Mouse (Mus musculus) CH12.LX (cell line): ENCODE results near the gene Ntm. TPM values are rescaled to one million over a fixed set of nuclear protein-coding genes. Genes with fewer than 3 reads are reported as not detected.

Experiments
- DNase-seq: peaks from one replicate; pipeline ENCODE4 v3.0.0-alpha.2; 2013; ENCODE audit errors: extremely low read depth
- H3K27ac ChIP-seq: 2 replicates; pipeline ENCODE4 v1.5.1; 2012; ENCODE audit warnings: low read depth, mild to moderate bottlenecking, control low read depth, moderate library complexity; ENCODE audit not compliant: insufficient read depth
- H3K27me3 ChIP-seq: replicated peaks from 2 replicates; pipeline ENCODE3; 2012; ENCODE audit warnings: inconsistent platforms
- H3K36me3 ChIP-seq, 2 experiments: replicated peaks in 1 of 2; 2 replicates each; pipeline versions ENCODE3 to v1.6.1; 2012; ENCODE audit warnings: inconsistent platforms in 1 of 2, low read length in 1 of 2, mild to moderate bottlenecking in 1 of 2, mixed read lengths in 1 of 2, moderate library complexity in 1 of 2; ENCODE audit not compliant: control insufficient read depth in 1 of 2, insufficient read depth in 1 of 2
- H3K4me1 ChIP-seq, 2 experiments: 2 replicates each; pipeline ENCODE4 v1.6.1; 2012; ENCODE audit warnings: inconsistent platforms in 1 of 2, moderate library complexity in 1 of 2; ENCODE audit not compliant: insufficient read depth in 2 of 2, control insufficient read depth in 1 of 2
- H3K4me2 ChIP-seq: 2 replicates; pipeline ENCODE4 v1.6.1; 2012; ENCODE audit warnings: low read depth, mild to moderate bottlenecking, control low read depth; ENCODE audit not compliant: poor library complexity, insufficient read depth, severe bottlenecking
- H3K4me3 ChIP-seq, 3 experiments: fragments of 150-350 bp in 1 of 3; sonication (generic) in 1 of 3; replicated peaks in 1 of 3; 2 replicates each; pipeline versions ENCODE3 to v1.5.1; 2011 to 2012; ENCODE audit warnings: low read depth in 2 of 3, low read length in 2 of 3, mild to moderate bottlenecking in 2 of 3, moderate library complexity in 2 of 3, control low read depth in 1 of 3, improper control_type of control experiment in 1 of 3, inconsistent platforms in 1 of 3, mixed read lengths in 1 of 3; ENCODE audit not compliant: poor library complexity in 1 of 3
- H3K79me2 ChIP-seq: replicated peaks from 2 replicates; pipeline ENCODE4 v1.6.1; 2012; ENCODE audit warnings: mild to moderate bottlenecking, moderate library complexity; ENCODE audit not compliant: control insufficient read depth, poor library complexity, insufficient read depth, severe bottlenecking; ENCODE audit errors: extremely low read depth
- H3K9ac ChIP-seq: 2 replicates; pipeline ENCODE4 v1.6.1; 2012; ENCODE audit warnings: low read depth, mild to moderate bottlenecking, control low read depth, moderate library complexity; ENCODE audit not compliant: insufficient read depth
- H3K9me3 ChIP-seq: replicated peaks from 2 replicates; pipeline ENCODE3; 2012; ENCODE audit warnings: low read length, inconsistent platforms, mixed read lengths
- BHLHE40 ChIP-seq: IDR thresholded peaks from 2 replicates; pipeline ENCODE4 v1.6.1; 2011; ENCODE audit warnings: mild to moderate bottlenecking, low read depth, low read length, improper control_type of control experiment
- CHD1 ChIP-seq: IDR thresholded peaks from 2 replicates; pipeline ENCODE4 v1.6.1; 2012; ENCODE audit warnings: low read depth, low read length, improper control_type of control experiment, inconsistent platforms
- CTCF ChIP-seq, 2 experiments: IDR thresholded peaks in 1 of 2; conservative IDR thresholded peaks in 1 of 2; 2 replicates each; pipeline ENCODE4 v1.5.1; 2011 to 2012; ENCODE audit warnings: low read depth in 2 of 2, low read length in 2 of 2, improper control_type of control experiment in 1 of 2, inconsistent platforms in 1 of 2, mild to moderate bottlenecking in 1 of 2, moderate library complexity in 1 of 2
- E2F4 ChIP-seq: IDR thresholded peaks from 2 replicates; pipeline ENCODE4 v1.6.1; 2011; ENCODE audit warnings: low read depth, low read length, improper control_type of control experiment; ENCODE audit not compliant: insufficient replicate concordance
- EP300 ChIP-seq: IDR thresholded peaks from 2 replicates; pipeline ENCODE4 v1.6.1; 2011; ENCODE audit warnings: low read length, improper control_type of control experiment
- GABPA ChIP-seq: IDR thresholded peaks from 2 replicates; pipeline ENCODE4 v1.6.1; 2012; ENCODE audit warnings: low read depth, low read length, improper control_type of control experiment, inconsistent platforms; ENCODE audit not compliant: insufficient replicate concordance
- HCFC1 ChIP-seq: IDR thresholded peaks from 2 replicates; pipeline ENCODE4 v1.6.1; 2012; ENCODE audit warnings: low read depth, mild to moderate bottlenecking, inconsistent platforms, low read length, improper control_type of control experiment
- IRF4 ChIP-seq: IDR thresholded peaks from 2 replicates; pipeline ENCODE4 v1.6.1; 2014; ENCODE audit warnings: low read depth, mild to moderate bottlenecking, inconsistent platforms, low read length, improper control_type of control experiment
- KAT2A ChIP-seq: IDR thresholded peaks from 2 replicates; pipeline ENCODE4 v1.6.1; 2012; ENCODE audit warnings: low read length, improper control_type of control experiment, inconsistent platforms; ENCODE audit not compliant: insufficient replicate concordance
- MAFK ChIP-seq: IDR thresholded peaks from 2 replicates; pipeline ENCODE4 v1.6.1; 2011; ENCODE audit warnings: low read length, improper control_type of control experiment; ENCODE audit not compliant: insufficient replicate concordance
- MAZ ChIP-seq: IDR thresholded peaks from 2 replicates; pipeline ENCODE4 v1.6.1; 2012; ENCODE audit warnings: low read depth, mild to moderate bottlenecking, inconsistent platforms, low read length, improper control_type of control experiment, moderate library complexity
- MXI1 ChIP-seq: IDR thresholded peaks from 2 replicates; pipeline ENCODE4 v1.6.1; 2011; ENCODE audit warnings: mild to moderate bottlenecking, low read depth, low read length, improper control_type of control experiment
- MYC ChIP-seq: IDR thresholded peaks from 2 replicates; pipeline ENCODE4 v1.6.1; 2011; ENCODE audit warnings: low read depth, mild to moderate bottlenecking, improper control_type of control experiment, low read length
- NRF1 ChIP-seq: IDR thresholded peaks from 2 replicates; pipeline ENCODE4 v1.6.1; 2014; ENCODE audit warnings: low read depth, mild to moderate bottlenecking, inconsistent platforms, low read length, improper control_type of control experiment, moderate library complexity
- POLR2AphosphoS2 ChIP-seq: IDR thresholded peaks from 2 replicates; pipeline ENCODE4 v1.6.1; 2011; ENCODE audit warnings: low read depth, low read length, improper control_type of control experiment
- SIN3A ChIP-seq: IDR thresholded peaks from 2 replicates; pipeline ENCODE4 v1.6.1; 2012; ENCODE audit warnings: low read length, improper control_type of control experiment, inconsistent platforms
- SMC3 ChIP-seq: IDR thresholded peaks from 2 replicates; pipeline ENCODE4 v1.6.1; 2011; ENCODE audit warnings: low read depth, low read length, improper control_type of control experiment
- TBP ChIP-seq: conservative IDR thresholded peaks from 2 replicates; pipeline ENCODE4 v1.6.1; 2011; ENCODE audit warnings: low read depth, low read length, improper control_type of control experiment
- TCF12 ChIP-seq: IDR thresholded peaks from 2 replicates; pipeline ENCODE4 v1.6.1; 2014; ENCODE audit warnings: low read depth, mild to moderate bottlenecking, inconsistent platforms, low read length, improper control_type of control experiment
- USF1 ChIP-seq: IDR thresholded peaks from 2 replicates; pipeline ENCODE4 v1.6.1; 2014; ENCODE audit warnings: low read depth, mild to moderate bottlenecking, inconsistent platforms, low read length, improper control_type of control experiment
- ZC3H11A ChIP-seq: IDR thresholded peaks from 2 replicates; pipeline ENCODE4 v1.6.1; 2012; ENCODE audit warnings: low read depth, mild to moderate bottlenecking, inconsistent platforms, low read length, improper control_type of control experiment
- ZKSCAN1 ChIP-seq: IDR thresholded peaks from 2 replicates; pipeline ENCODE4 v1.6.1; 2012; ENCODE audit warnings: low read depth, inconsistent platforms, low read length, improper control_type of control experiment, borderline replicate concordance
- ZNF384 ChIP-seq: IDR thresholded peaks from 2 replicates; pipeline ENCODE4 v1.6.1; 2012; ENCODE audit warnings: low read depth, low read length, improper control_type of control experiment, inconsistent platforms
- dilution Hi-C: fragments of 300-500 bp; cut with MboI; formaldehyde crosslinking; loops from 2 replicates; pipeline ENCODE4 v1.14.3; 2020; ENCODE audit warnings: low sequenced_read_pairs; ENCODE audit not compliant: extremely low pct_unique_long_range_greater_than_20kb, extremely low pct_ligation_motif_present
- in situ Hi-C: fragments of 300-500 bp; cut with MboI; formaldehyde crosslinking; loops from 3 replicates; pipeline ENCODE4 v1.14.3; 2019; ENCODE audit warnings: low sequenced_read_pairs, low pct_ligation_motif_present, low pct_unique_long_range_greater_than_20kb, mixed read lengths
- polyA plus RNA-seq: library from polyadenylated mRNA; unstranded; fragments of >175 nt; gene quantifications from 2 replicates; pipeline ENCODE4 v1.2.1, GENCODE M21; 2012; ENCODE audit warnings: low read depth; ENCODE audit not compliant: insufficient read length
- total RNA-seq, 2 experiments: library from RNA; depleted of rRNA; stranded (reverse); fragments of 300-350 nt in 1 of 2; fragments of >200 nt in 1 of 2; gene quantifications; 2 replicates each; pipeline ENCODE4 v1.2.3; 2012 to 2014

Gene Ntm
- total and polyA plus RNA-seq, 3 experiments: not detected

DNA sequence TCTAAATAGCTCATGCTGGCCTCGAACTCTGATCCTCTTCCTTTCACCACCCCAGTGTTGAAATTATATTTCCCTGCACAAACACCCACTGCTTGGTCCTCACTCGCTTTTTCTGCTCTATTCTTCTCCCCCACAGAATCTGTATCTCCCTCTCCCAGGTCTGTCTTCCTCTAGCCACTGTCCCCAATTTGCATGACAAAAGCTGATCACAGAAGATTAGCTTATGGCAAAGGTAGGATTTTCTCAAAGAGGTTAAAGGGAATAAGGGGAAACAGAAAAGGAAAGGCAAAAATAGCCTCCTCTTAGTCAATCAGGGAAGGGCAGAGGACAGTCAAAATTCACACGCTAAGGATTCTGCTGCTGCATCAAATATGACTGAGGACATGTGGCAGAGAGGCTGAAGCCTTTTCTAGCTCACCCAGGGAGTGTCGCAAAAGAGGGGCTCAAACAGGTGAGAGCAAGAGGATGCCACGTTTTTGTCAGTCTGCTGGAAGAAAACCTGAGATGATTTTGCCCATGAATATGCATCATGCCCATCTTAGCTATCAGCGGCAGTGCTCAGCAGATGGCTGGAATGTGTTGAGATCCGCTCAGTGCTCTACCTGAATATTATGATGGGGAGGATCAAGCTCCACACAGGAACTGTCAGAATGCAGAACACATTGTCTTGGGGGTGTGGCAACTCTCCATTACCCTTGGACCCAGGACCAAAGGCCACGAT lies 114.0 kb downstream of the Ntm start:
- dilution Hi-C loops (no loop called here), in situ Hi-C loops (no loop called here)
- no peaks in the 10 kb centered on the region for H3K4me1 ChIP-seq
- peaks cover 76% of the 10 kb centered on the region for H3K9me3 ChIP-seq
- H3K9ac ChIP-seq: no peak overlapping the region
- no peaks in the 10 kb centered on the region for H3K27me3 ChIP-seq
- TF ChIP-seq MXI1 (no peak), ZNF384 (no peak), USF1 (no peak), KAT2A (no peak), E2F4 (no peak), CTCF (conservative IDR thresholded peaks at IDR 0.05 in 1 of 2, IDR thresholded peaks at IDR 0.05 in 1 of 2; ENCODE audit: low read depth in 2 of 2, low read length in 2 of 2) (no peak), CHD1 (no peak), ZKSCAN1 (no peak), MYC (no peak), MAFK (no peak)
- no peak overlapping the region for H3K4me2 ChIP-seq
- H3K27ac ChIP-seq: no peak overlapping the region
- DNase-seq: no peak
- no peaks in the 10 kb centered on the region for H3K36me3 ChIP-seq
- no peak overlapping the region for H3K4me3 ChIP-seq
- no peaks in the 10 kb centered on the region for H3K79me2 ChIP-seq

DNA sequence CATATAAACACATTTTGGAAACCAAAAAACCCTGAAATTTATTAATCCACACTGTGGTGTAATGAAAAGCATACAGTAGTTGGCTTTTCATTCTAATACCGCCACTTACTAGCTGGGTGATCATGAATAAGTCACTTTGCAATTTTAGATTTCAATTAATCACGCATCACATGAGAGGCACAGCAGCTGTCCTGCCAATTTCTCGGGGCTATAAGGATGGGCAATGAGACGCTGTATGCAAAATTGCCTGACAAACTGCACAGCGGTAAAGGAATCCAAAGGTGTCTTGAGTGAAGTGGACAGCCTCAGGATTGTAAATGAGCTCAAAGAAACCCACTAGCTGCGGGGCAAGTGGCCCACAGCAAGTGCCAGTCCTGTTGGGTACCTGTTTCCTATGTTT lies 125.6 kb downstream of the Ntm start:
- no peak for DNase-seq
- dilution Hi-C loops: no loop called here
- H3K27ac ChIP-seq: no peak overlapping the region

More for the DNA sequence above, 125.6 kb downstream of the Ntm start:
- H3K4me3 ChIP-seq: no peak overlapping the region
- no peak overlapping the region for H3K9ac ChIP-seq
- in situ Hi-C loops: no loop called here
- no peaks in the 10 kb centered on the region for H3K79me2 ChIP-seq
- TF ChIP-seq CHD1 (no peak), IRF4 (no peak), TCF12 (no peak), HCFC1 (no peak), SIN3A (no peak), NRF1 (no peak), ZNF384 (no peak), POLR2AphosphoS2 (no peak), USF1 (no peak), TBP (no peak), MAZ (no peak), BHLHE40 (no peak), E2F4 (no peak), ZC3H11A (no peak), SMC3 (no peak), EP300 (no peak), GABPA (no peak)
- H3K36me3 ChIP-seq: no peaks in the 10 kb centered on the region
- peaks cover 76% of the 10 kb centered on the region for H3K9me3 ChIP-seq
- H3K4me2 ChIP-seq: no peak overlapping the region
- H3K4me1 ChIP-seq: no peaks in the 10 kb centered on the region
- no peaks in the 10 kb centered on the region for H3K27me3 ChIP-seq
